Mouse (Mus musculus) liver, postnatal 0 days (tissue): ENCODE measurements around the gene Zc2hc1c. TPM values are rescaled to one million over a fixed set of nuclear protein-coding genes. Genes with fewer than 3 reads are reported as not detected.

Experiments used
- ATAC-seq: fragments of 200-750 bp; cut with Nextera tagmentation; 2 replicates; pipeline ENCODE4 v1.8.0; 2017; ENCODE audit warnings: mild to moderate bottlenecking, moderate library complexity
- DNase-seq: peaks from one replicate; pipeline ENCODE4 v3.0.0-alpha.2; 2016
- H3K27ac ChIP-seq: fragments of 300-500 bp; sonication (generic); 2 replicates; pipeline ENCODE4 v1.5.1; 2014; ENCODE audit warnings: antibody characterized with exemption, moderate library complexity, mild to moderate bottlenecking, low read depth
- H3K27me3 ChIP-seq: fragments of 300-500 bp; sonication (generic); 2 replicates; pipeline ENCODE4 v1.6.1; 2014; ENCODE audit warnings: low read length, control low read depth, mixed read lengths; ENCODE audit not compliant: insufficient read depth
- H3K36me3 ChIP-seq: fragments of 300-500 bp; sonication (generic); replicated peaks from 2 replicates; pipeline ENCODE4 v1.6.1; 2014; ENCODE audit warnings: mild to moderate bottlenecking, control low read depth, low read length, moderate library complexity, mixed read lengths; ENCODE audit not compliant: insufficient read depth
- H3K4me1 ChIP-seq: fragments of 300-500 bp; sonication (generic); 2 replicates; pipeline ENCODE4 v1.6.1; 2014; ENCODE audit warnings: antibody characterized with exemption, mild to moderate bottlenecking, control low read depth; ENCODE audit not compliant: insufficient read depth
- H3K4me2 ChIP-seq: fragments of 300-500 bp; sonication (generic); 2 replicates; pipeline ENCODE4 v1.6.1; 2014; ENCODE audit warnings: low read depth, mild to moderate bottlenecking, low read length, moderate library complexity, mixed read lengths
- H3K4me3 ChIP-seq: fragments of 300-500 bp; sonication (generic); 2 replicates; pipeline ENCODE4 v1.5.1; 2014; ENCODE audit warnings: low read depth, low read length
- H3K9ac ChIP-seq: fragments of 300-500 bp; sonication (generic); replicated peaks from 2 replicates; pipeline ENCODE4 v1.6.1; 2014; ENCODE audit warnings: mild to moderate bottlenecking, moderate library complexity
- H3K9me3 ChIP-seq: fragments of 300-500 bp; sonication (generic); 2 replicates; pipeline ENCODE4 v1.6.1; 2016; ENCODE audit warnings: mild to moderate bottlenecking, control low read depth, low read length, mixed read lengths
- CTCF ChIP-seq: sonication (generic); IDR thresholded peaks from 2 replicates; pipeline ENCODE4 v1.5.1; 2016; ENCODE audit warnings: antibody characterized with exemption, low read depth
- EP300 ChIP-seq: IDR thresholded peaks from 2 replicates; pipeline ENCODE4 v1.6.1; 2016; ENCODE audit warnings: antibody characterized with exemption, low read depth, mild to moderate bottlenecking
- WGBS: fragments of 180-500 bp; shearing (Covaris S2); extraction: QIAGEN DNeasy Blood & Tissue Kit; methylation state at CpG from one replicate; pipeline ENCODE4 v1.1.7; 2014; ENCODE audit not compliant: insufficient replicate concordance; 5-methylcytosine and 5-hydroxymethylcytosine counted together
- polyA plus RNA-seq: library from polyadenylated mRNA; unstranded; fragments of >200 nt; fragmentation: Nextera tagmentation; extraction: Ambion mirVana; gene quantifications from 2 replicates; pipeline ENCODE4 v1.2.1, GENCODE M21; 2015

Gene Zc2hc1c
- polyA plus RNA-seq, 1 experiment from 2014 or later = 0.22 TPM

DNA sequence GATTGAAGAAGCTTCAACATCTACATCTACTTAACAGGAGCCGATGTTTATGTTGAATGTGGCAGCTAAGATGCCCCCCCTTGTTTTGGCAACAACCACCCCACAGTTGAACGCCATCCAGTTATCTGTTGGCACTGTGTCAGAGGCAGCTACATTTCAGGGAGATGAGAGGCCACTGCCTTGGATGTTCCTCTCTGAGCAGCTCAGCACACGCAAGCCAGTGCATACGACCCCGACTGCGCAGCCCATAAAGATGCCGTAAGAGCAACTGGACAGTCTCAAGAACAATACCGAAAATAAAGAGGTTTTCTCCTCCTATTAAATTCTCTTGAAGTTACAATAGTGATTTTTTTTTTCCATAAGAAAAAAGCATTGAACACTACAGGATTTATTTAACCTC is 23.9 kb upstream of the Zc2hc1c start:
- Histone ChIP-seq H3K27me3 (no peaks in the 10 kb centered on the region), H3K27ac (no peak overlapping the region), H3K4me3 (no peak overlapping the region), H3K9ac (no peak overlapping the region), H3K4me1 (no peaks in the 10 kb centered on the region), H3K36me3 (no peaks in the 10 kb centered on the region; the same call in 1 of the 2 replicates), H3K9me3 (no peaks in the 10 kb centered on the region), H3K4me2 (no peak overlapping the region)
- ATAC-seq (no peak), DNase-seq (no peak)
- 87% methylated on average over 8 of the region's 8 CpGs for WGBS
- TF ChIP-seq CTCF = no peak
- TF ChIP-seq EP300 = no peak

DNA sequence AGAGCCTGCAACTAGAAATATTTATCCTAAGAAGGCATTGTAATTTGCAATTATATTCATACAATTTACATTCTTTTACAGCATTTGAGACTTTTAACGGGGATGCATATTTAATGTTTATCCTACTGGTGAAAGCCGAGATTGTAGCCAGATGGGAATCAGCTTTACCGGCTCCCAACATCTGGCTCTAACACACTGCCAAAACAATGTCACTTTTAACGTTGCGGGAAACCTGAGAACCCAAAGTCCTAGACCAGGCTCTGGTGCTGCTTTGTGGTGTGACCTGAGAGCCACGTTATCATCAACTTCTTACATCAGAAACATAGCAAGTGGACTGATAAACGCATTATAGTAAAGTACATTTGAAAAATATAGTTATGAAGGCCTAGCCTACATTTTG is 23.5 kb upstream of the Zc2hc1c start:
- no peaks in the 10 kb centered on the region for H3K27me3 ChIP-seq
- 77% methylated on average over 7 of the region's 7 CpGs for WGBS
- no peak overlapping the region for H3K4me3 ChIP-seq
- no peak for ATAC-seq
- peaks cover 2% of the 10 kb centered on the region; the same call in 1 of the 2 replicates for H3K4me1 ChIP-seq
- H3K36me3 ChIP-seq = no peaks in the 10 kb centered on the region; the same call in 1 of the 2 replicates
- H3K27ac ChIP-seq = no peak overlapping the region
- H3K9me3 ChIP-seq = no peaks in the 10 kb centered on the region
- no peak overlapping the region for H3K4me2 ChIP-seq
- no peak overlapping the region for H3K9ac ChIP-seq
- TF ChIP-seq CTCF (no peak), EP300 (no peak)
- DNase-seq = no peak

DNA sequence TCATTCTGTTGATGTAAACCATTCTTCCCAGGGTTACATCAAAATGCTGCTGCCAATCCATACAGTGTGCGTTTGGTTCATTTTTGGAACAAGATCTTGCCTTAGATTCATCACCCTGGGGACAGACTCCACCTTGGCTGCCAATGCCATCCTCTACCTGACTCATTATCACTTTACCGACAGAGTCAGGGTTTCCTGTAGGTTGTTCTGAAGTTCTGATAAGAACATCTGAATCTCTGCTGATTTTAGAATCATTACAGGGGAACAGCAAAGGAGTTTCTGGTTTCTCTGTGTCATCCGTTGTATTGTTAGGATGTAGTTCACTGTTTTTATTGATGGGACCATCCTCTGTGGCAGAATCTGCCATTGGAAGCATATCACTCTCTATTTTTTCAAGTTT is 22.1 kb upstream of the Zc2hc1c start:
- no peak overlapping the region for H3K4me2 ChIP-seq
- no peak for TF ChIP-seq CTCF
- TF ChIP-seq EP300 = no peak
- peaks cover 6% of the 10 kb centered on the region; the same call in 1 of the 2 replicates for H3K4me1 ChIP-seq
- no peaks in the 10 kb centered on the region for H3K27me3 ChIP-seq
- H3K36me3 ChIP-seq = no peaks in the 10 kb centered on the region; the same call in 1 of the 2 replicates
- 82% methylated on average over 3 of the region's 3 CpGs for WGBS
- ATAC-seq (no peak), DNase-seq (no peak)
- H3K9ac ChIP-seq = no peak overlapping the region
- no peak overlapping the region for H3K4me3 ChIP-seq
- H3K9me3 ChIP-seq = no peaks in the 10 kb centered on the region
- H3K27ac ChIP-seq = no peak overlapping the region

DNA sequence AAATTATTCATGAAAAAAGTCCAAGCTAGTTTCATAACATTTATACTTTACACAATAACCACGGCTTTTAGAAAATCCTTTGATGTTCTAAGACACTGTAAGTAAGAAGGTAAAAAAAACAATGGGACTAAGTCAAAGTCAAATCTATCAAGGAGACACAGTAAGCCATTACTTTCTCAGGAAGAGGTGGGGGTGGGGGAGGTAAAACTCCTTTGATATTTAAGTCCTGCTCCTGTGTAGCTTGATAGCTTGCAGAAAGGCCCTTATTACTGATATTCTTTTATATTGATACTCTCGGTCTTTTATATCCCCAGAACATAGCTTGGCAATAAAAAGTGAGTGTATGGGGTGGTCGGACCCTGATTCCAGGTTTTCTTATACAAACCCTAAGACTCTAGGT is 18.6 kb upstream of the Zc2hc1c start:
- WGBS = 63% methylated on average over 3 of the region's 3 CpGs
- H3K4me3 ChIP-seq = peak overlapping the region; percentile 50
- peaks cover 6% of the 10 kb centered on the region; the same call in 1 of the 2 replicates for H3K4me1 ChIP-seq
- H3K27me3 ChIP-seq = no peaks in the 10 kb centered on the region
- peak overlapping the region; percentile 65 for H3K4me2 ChIP-seq
- TF ChIP-seq EP300 = no peak
- no peak for TF ChIP-seq CTCF
- no peak for DNase-seq
- no peaks in the 10 kb centered on the region for H3K9me3 ChIP-seq
- 0 out of 2 replicates have a peak overlapping the region, but pooled peaks have one; percentile 3 for H3K9ac ChIP-seq
- ATAC-seq = no peak
- no peak overlapping the region; the same call in 1 of the 2 replicates for H3K27ac ChIP-seq
- H3K36me3 ChIP-seq = peaks cover 4% of the 10 kb centered on the region

DNA sequence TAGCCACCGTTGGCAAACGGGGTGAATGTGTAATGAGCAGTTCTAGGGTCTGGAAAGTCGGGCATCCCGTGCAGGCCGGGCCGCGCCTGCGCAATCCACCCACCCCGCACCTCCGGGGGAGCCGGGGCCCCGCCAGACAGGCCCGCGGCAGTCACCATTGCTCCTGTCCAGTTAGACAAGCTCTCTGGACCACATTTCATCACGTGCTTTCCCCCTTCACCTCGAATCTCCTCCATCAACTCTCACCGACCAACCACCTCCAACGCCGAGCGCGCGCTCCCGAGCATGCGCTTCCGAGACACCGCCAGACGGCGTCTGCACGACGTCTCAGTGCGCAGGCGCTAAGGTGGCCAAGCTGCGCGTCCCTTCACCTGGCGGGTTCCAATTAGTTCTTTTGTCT is 18.1 kb upstream of the Zc2hc1c start, which contains the start of gene Mlh3:
TSS of gene Mlh3 (minus strand) at position 281 of the 400 bp plus-strand sequence.
- ATAC-seq = peak; percentile 95
- Histone ChIP-seq H3K27ac (no peak within 1 kb of the TSS; the same call in 1 of the 2 replicates), H3K36me3 (peaks cover 8% of the 10 kb centered on the region), H3K9me3 (no peaks in the 10 kb centered on the region), H3K4me1 (peaks cover 6% of the 10 kb centered on the region; the same call in 1 of the 2 replicates), H3K27me3 (no peaks in the 10 kb centered on the region), H3K9ac (0 out of 2 replicates have a peak within 1 kb of the TSS, but pooled peaks have one; percentile 3), H3K4me2 (peak within 1 kb of the TSS; percentile 65), H3K4me3 (peak within 1 kb of the TSS; percentile 50)
- WGBS = under 1% methylated on average over 35 of the region's 35 CpGs
- peak; percentile 87 for DNase-seq
- TF ChIP-seq EP300 = no peak
- TF ChIP-seq CTCF = peak; percentile 65

DNA sequence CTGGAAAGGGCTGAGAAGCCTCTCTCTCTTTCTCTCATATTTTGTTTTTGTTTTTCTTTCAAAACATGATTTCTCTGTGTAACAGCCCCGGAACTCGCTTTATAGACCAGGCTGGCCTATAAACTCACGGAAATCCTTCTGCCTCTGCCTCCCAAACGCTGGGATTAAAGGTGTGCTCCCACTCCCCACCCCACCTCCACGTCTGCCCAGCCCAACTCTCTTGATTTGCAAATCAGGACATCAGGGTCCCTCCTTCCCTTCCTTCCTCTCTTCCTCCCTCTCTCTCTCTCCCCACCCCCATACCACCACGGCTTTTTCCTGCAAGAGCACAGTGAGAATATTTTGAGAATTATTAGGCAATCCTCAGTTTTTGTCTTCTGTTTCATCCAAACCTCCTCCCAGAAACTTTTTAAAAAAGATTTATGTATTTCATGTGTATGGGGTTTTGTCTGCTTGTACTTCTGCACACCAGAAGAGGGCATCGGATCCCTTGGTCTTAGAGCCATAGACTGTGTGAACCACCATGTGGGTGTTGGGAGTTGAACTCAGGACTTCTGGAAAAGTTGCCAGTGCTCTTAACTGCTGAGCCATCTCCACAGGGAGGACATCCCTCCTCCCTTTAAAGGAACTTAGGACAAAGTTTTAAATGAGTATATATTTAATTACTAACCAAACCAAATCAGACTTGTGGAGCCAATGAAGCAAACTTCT is 17.1 kb upstream of the Zc2hc1c start:
- H3K4me3 ChIP-seq = no peak overlapping the region
- no peak for DNase-seq
- H3K4me2 ChIP-seq = no peak overlapping the region

More for the DNA sequence above, 17.1 kb upstream of the Zc2hc1c start:
- peaks cover 6% of the 10 kb centered on the region; the same call in 1 of the 2 replicates for H3K4me1 ChIP-seq
- no peak; the same call in 1 of the 2 replicates for TF ChIP-seq CTCF
- no peak for TF ChIP-seq EP300
- no peak overlapping the region for H3K27ac ChIP-seq
- no peak for ATAC-seq
- H3K36me3 ChIP-seq = peaks cover 9% of the 10 kb centered on the region
- H3K9ac ChIP-seq = no peak overlapping the region
- 66% methylated on average over 7 of the region's 7 CpGs for WGBS
- no peaks in the 10 kb centered on the region for H3K27me3 ChIP-seq
- H3K9me3 ChIP-seq = no peaks in the 10 kb centered on the region
